Mouse (Mus musculus): ENCODE data around the gene Sema3e. TPM values are rescaled to one million over a fixed set of nuclear protein-coding genes. Genes with fewer than 3 reads are reported as not detected.
A peak's percentile ranks its signal among the peaks of the same experiment; 100 is the strongest.

Gene Sema3e
- 1.9 and 2.1 TPM in 2 replicates for polyA plus RNA-seq (2016; fragmentation: Nextera tagmentation; extraction: Ambion mirVana)

- Histone ChIP-seq H3K27ac (replicated peaks) (0 out of 2 replicates have a peak within 1 kb of the TSS, but pooled peaks have one; percentile 14), H3K27me3 (replicated peaks; ENCODE audit: low read depth, poor library complexity, severe bottlenecking) (peaks cover 29% of the 10 kb centered on the region), H3K4me3 (peak within 1 kb of the TSS; percentile 68), H3K36me3 (replicated peaks) (no peaks in the 10 kb centered on the region), H3K4me1 (peaks cover 5% of the 10 kb centered on the region), H3K9me3 (0 out of 2 replicates have a peak, but pooled peaks cover 5% of the 10 kb centered on the region)
- 1% methylated on average over 47 of the region's 47 CpGs for WGBS
- peak; percentile 71 for DNase-seq (ENCODE audit: low spot score)
These were observed at the start of gene Sema3e for GRCm38 (mm10) chr5:14025205-14026124. Gene Sema3e, plus strand, starts transcription at chr5:14025276.

- DNase-seq (ENCODE audit: low spot score) = no peak
- no peaks in the 10 kb centered on the region for H3K27me3 ChIP-seq (replicated peaks; ENCODE audit: low read depth, poor library complexity, severe bottlenecking)
- peaks cover 2% of the 10 kb centered on the region; the same call in 1 of the 2 replicates for H3K4me1 ChIP-seq
- H3K9me3 ChIP-seq = no peaks in the 10 kb centered on the region
- 47% methylated on average over 3 of the region's 3 CpGs for WGBS
- H3K36me3 ChIP-seq (replicated peaks) = no peaks in the 10 kb centered on the region
- H3K4me3 ChIP-seq = no peak overlapping the region
- H3K27ac ChIP-seq (replicated peaks) = no peak overlapping the region
These were observed 47.5 kb upstream of the Sema3e start for GRCm38 (mm10) chr5:13977576-13977975.

GRCm38 (mm10) chr5:13979156-13979555 lies 45.9 kb upstream of the Sema3e start:
- Histone ChIP-seq H3K27me3 (replicated peaks; ENCODE audit: low read depth, poor library complexity, severe bottlenecking) (no peaks in the 10 kb centered on the region), H3K4me1 (peaks cover 10% of the 10 kb centered on the region; the same call in 1 of the 2 replicates), H3K4me3 (no peak overlapping the region), H3K36me3 (replicated peaks) (no peaks in the 10 kb centered on the region), H3K9me3 (no peaks in the 10 kb centered on the region), H3K27ac (replicated peaks) (no peak overlapping the region)
- WGBS = 90% methylated on average over 4 of the region's 4 CpGs
- DNase-seq (ENCODE audit: low spot score) = no peak

GRCm38 (mm10) chr5:13982417-13983054 lies 42.5 kb upstream of the Sema3e start:
- 28% methylated on average over 7 of the region's 7 CpGs for WGBS
- H3K36me3 ChIP-seq (replicated peaks) = no peaks in the 10 kb centered on the region

GRCm38 (mm10) chr5:13983608-13984007 lies 41.5 kb upstream of the Sema3e start:
- Histone ChIP-seq H3K9me3 (no peaks in the 10 kb centered on the region), H3K27ac (replicated peaks) (no peak overlapping the region), H3K4me3 (no peak overlapping the region), H3K36me3 (replicated peaks) (no peaks in the 10 kb centered on the region), H3K4me1 (peaks cover 15% of the 10 kb centered on the region), H3K27me3 (replicated peaks; ENCODE audit: low read depth, poor library complexity, severe bottlenecking) (no peaks in the 10 kb centered on the region)
- no peak for DNase-seq (ENCODE audit: low spot score)
- 57% methylated on average over 4 of the region's 4 CpGs for WGBS

More at GRCm38 (mm10) chr5:13982417-13983054, 42.5 kb upstream of the Sema3e start:
- no peaks in the 10 kb centered on the region for H3K9me3 ChIP-seq
- no peak for DNase-seq (ENCODE audit: low spot score)
- H3K27me3 ChIP-seq (replicated peaks; ENCODE audit: low read depth, poor library complexity, severe bottlenecking) = no peaks in the 10 kb centered on the region
- H3K27ac ChIP-seq (replicated peaks) = no peak overlapping the region
- H3K4me1 ChIP-seq = peaks cover 15% of the 10 kb centered on the region
- no peak overlapping the region for H3K4me3 ChIP-seq

- Histone ChIP-seq H3K36me3 (replicated peaks) (no peaks in the 10 kb centered on the region), H3K27ac (replicated peaks) (no peak overlapping the region), H3K4me3 (no peak overlapping the region), H3K4me1 (peaks cover 15% of the 10 kb centered on the region), H3K9me3 (no peaks in the 10 kb centered on the region), H3K27me3 (replicated peaks; ENCODE audit: low read depth, poor library complexity, severe bottlenecking) (no peaks in the 10 kb centered on the region)
- 93% methylated on average over 3 of the region's 3 CpGs for WGBS
- no peak for DNase-seq (ENCODE audit: low spot score)
These were observed 39.4 kb upstream of the Sema3e start for GRCm38 (mm10) chr5:13985669-13986068.

- H3K36me3 ChIP-seq (replicated peaks) = no peaks in the 10 kb centered on the region
- 67% methylated on average over 1 of the region's 1 CpGs for WGBS
- H3K4me1 ChIP-seq = peaks cover 15% of the 10 kb centered on the region
- H3K27me3 ChIP-seq (replicated peaks; ENCODE audit: low read depth, poor library complexity, severe bottlenecking) = no peaks in the 10 kb centered on the region
- DNase-seq (ENCODE audit: low spot score) = no peak
- H3K27ac ChIP-seq (replicated peaks) = no peak overlapping the region
- no peaks in the 10 kb centered on the region for H3K9me3 ChIP-seq
- no peak overlapping the region for H3K4me3 ChIP-seq
These were observed 38.0 kb upstream of the Sema3e start for GRCm38 (mm10) chr5:13987123-13987522.

GRCm38 (mm10) chr5:13988023-13988422 lies 37.1 kb upstream of the Sema3e start:
- H3K4me1 ChIP-seq = peaks cover 11% of the 10 kb centered on the region
- WGBS = 71% methylated on average over 2 of the region's 2 CpGs

GRCm38 (mm10) chr5:13992734-13993396 lies 32.2 kb upstream of the Sema3e start:
- 66% methylated on average over 11 of the region's 11 CpGs for WGBS
- Histone ChIP-seq H3K27me3 (replicated peaks; ENCODE audit: low read depth, poor library complexity, severe bottlenecking) (no peaks in the 10 kb centered on the region), H3K4me1 (no peaks in the 10 kb centered on the region), H3K9me3 (no peaks in the 10 kb centered on the region), H3K4me3 (no peak overlapping the region), H3K27ac (replicated peaks) (no peak overlapping the region), H3K36me3 (replicated peaks) (no peaks in the 10 kb centered on the region)
- DNase-seq (ENCODE audit: low spot score) = no peak

More at GRCm38 (mm10) chr5:13988023-13988422, 37.1 kb upstream of the Sema3e start:
- Histone ChIP-seq H3K27ac (replicated peaks) (no peak overlapping the region), H3K27me3 (replicated peaks; ENCODE audit: low read depth, poor library complexity, severe bottlenecking) (no peaks in the 10 kb centered on the region), H3K4me3 (no peak overlapping the region), H3K9me3 (no peaks in the 10 kb centered on the region), H3K36me3 (replicated peaks) (no peaks in the 10 kb centered on the region)
- no peak for DNase-seq (ENCODE audit: low spot score)

- Histone ChIP-seq H3K4me1 (peaks cover 5% of the 10 kb centered on the region), H3K9me3 (no peaks in the 10 kb centered on the region), H3K27me3 (replicated peaks; ENCODE audit: low read depth, poor library complexity, severe bottlenecking) (peaks cover 29% of the 10 kb centered on the region), H3K27ac (replicated peaks) (no peak overlapping the region), H3K4me3 (no peak overlapping the region), H3K36me3 (replicated peaks) (no peaks in the 10 kb centered on the region)
- no peak for DNase-seq (ENCODE audit: low spot score)
- WGBS = 93% methylated on average over 7 of the region's 7 CpGs
These were observed 3.3 kb downstream of the Sema3e start for GRCm38 (mm10) chr5:14028341-14028740.

GRCm38 (mm10) chr5:14030796-14031195 lies 5.7 kb downstream of the Sema3e start:
- Histone ChIP-seq H3K27ac (replicated peaks) (no peak overlapping the region), H3K4me3 (no peak overlapping the region), H3K4me1 (peaks cover 2% of the 10 kb centered on the region), H3K9me3 (no peaks in the 10 kb centered on the region), H3K27me3 (replicated peaks; ENCODE audit: low read depth, poor library complexity, severe bottlenecking) (peaks cover 11% of the 10 kb centered on the region), H3K36me3 (replicated peaks) (no peaks in the 10 kb centered on the region)
- DNase-seq (ENCODE audit: low spot score) = no peak
- WGBS = 92% methylated on average over 1 of the region's 1 CpGs

GRCm38 (mm10) chr5:14032056-14032455 lies 7.0 kb downstream of the Sema3e start:
- Histone ChIP-seq H3K4me3 (no peak overlapping the region), H3K27me3 (replicated peaks; ENCODE audit: low read depth, poor library complexity, severe bottlenecking) (no peaks in the 10 kb centered on the region), H3K9me3 (no peaks in the 10 kb centered on the region), H3K27ac (replicated peaks) (no peak overlapping the region), H3K4me1 (no peaks in the 10 kb centered on the region), H3K36me3 (replicated peaks) (no peaks in the 10 kb centered on the region)
- DNase-seq (ENCODE audit: low spot score) = no peak
- WGBS = 26% methylated on average over 4 of the region's 4 CpGs

Measured in embryonic facial prominence, embryonic 10.5 days (tissue).